ENCODE assay signal across 14 mouse cellular contexts in genomic region chr1:76053378-76054171, GRCm38 (mm10).
DNase-seq lines count a peak whose midpoint lies in the region; ATAC-seq and TF ChIP-seq lines count a peak whose summit lies in the region.
"Had no signal": no experiment of that assay in that cellular context is flagged by ENCODE, and none has a peak within 500 bp of the region (broad histone marks: within the 10 kb centered on the region; RNA-seq: fewer than 3 reads in every experiment).

No protein-coding gene starts in this region.

- no peaks in the 10 kb centered on the region for H3K27me3 ChIP-seq in kidney, postnatal 0 days (ENCODE audit: insufficient read depth, low read length)
- no peaks in the 10 kb centered on the region for H3K27me3 ChIP-seq in embryonic facial prominence, embryonic 14.5 days (replicated peaks; ENCODE audit: control insufficient read depth, insufficient read depth, low read length)
- H3K27me3 ChIP-seq in forebrain, embryonic 13.5 days = no peaks in the 10 kb centered on the region
- no peaks in the 10 kb centered on the region for H3K27me3 ChIP-seq in midbrain, embryonic 14.5 days (ENCODE audit: control insufficient read depth, insufficient read depth, low read length)
- H3K27me3 ChIP-seq: liver, embryonic 15.5 days had no signal

- H3K9me3 ChIP-seq in kidney, postnatal 0 days (replicated peaks; ENCODE audit: low read length) = no peaks in the 10 kb centered on the region
- 0 out of 2 replicates have a peak, but pooled peaks cover 3% of the 10 kb centered on the region for H3K9me3 ChIP-seq in embryonic facial prominence, embryonic 14.5 days (ENCODE audit: control insufficient read depth, low read length)
- H3K9me3 ChIP-seq in forebrain, embryonic 13.5 days (replicated peaks) = no peaks in the 10 kb centered on the region
- H3K9me3 ChIP-seq in midbrain, embryonic 14.5 days (ENCODE audit: control insufficient read depth, low read length) = no peaks in the 10 kb centered on the region
- H3K9me3 ChIP-seq: liver, embryonic 15.5 days had no signal

- H3K36me3 ChIP-seq in kidney, postnatal 0 days (ENCODE audit: insufficient read depth, low read length) = no peaks in the 10 kb centered on the region
- H3K36me3 ChIP-seq in embryonic facial prominence, embryonic 14.5 days (ENCODE audit: control insufficient read depth, insufficient read depth, low read length) = no peaks in the 10 kb centered on the region
- no peaks in the 10 kb centered on the region for H3K36me3 ChIP-seq in forebrain, embryonic 13.5 days (ENCODE audit: poor library complexity, severe bottlenecking)
- no peaks in the 10 kb centered on the region for H3K36me3 ChIP-seq in midbrain, embryonic 14.5 days (ENCODE audit: control insufficient read depth, insufficient read depth, low read length)
- H3K36me3 ChIP-seq: liver, embryonic 15.5 days had no signal

- H3K4me3 ChIP-seq in kidney, postnatal 0 days (replicated peaks; ENCODE audit: low read depth, low read length) = no peak overlapping the region
- H3K4me3 ChIP-seq in embryonic facial prominence, embryonic 14.5 days (ENCODE audit: low read depth, low read length) = no peak overlapping the region
- H3K4me3 ChIP-seq in forebrain, embryonic 13.5 days = no peak overlapping the region
- no peak overlapping the region for H3K4me3 ChIP-seq in midbrain, embryonic 14.5 days (replicated peaks; ENCODE audit: low read depth, low read length)
- H3K4me3 ChIP-seq: liver, embryonic 15.5 days had no signal

- H3K9ac ChIP-seq in kidney, postnatal 0 days (ENCODE audit: low read depth, low read length) = no peak overlapping the region
- no peak overlapping the region for H3K9ac ChIP-seq in embryonic facial prominence, embryonic 14.5 days (ENCODE audit: low read depth, low read length)
- H3K9ac ChIP-seq in forebrain, embryonic 13.5 days = no peak overlapping the region
- no peak overlapping the region for H3K9ac ChIP-seq in midbrain, embryonic 14.5 days (replicated peaks; ENCODE audit: low read length)
- H3K9ac ChIP-seq: liver, embryonic 15.5 days had no signal

- TF ChIP-seq CTCF in kidney, postnatal 0 days (IDR thresholded peaks at IDR 0.05; ENCODE audit: low read depth) = peak; percentile 21; the same call in 1 of the 2 replicates

- no peak overlapping the region for H3K27ac ChIP-seq in kidney, postnatal 0 days
- no peak overlapping the region for H3K27ac ChIP-seq in embryonic facial prominence, embryonic 14.5 days (replicated peaks; ENCODE audit: low read depth, low read length)
- H3K27ac ChIP-seq in forebrain, embryonic 13.5 days = no peak overlapping the region; the same call in 1 of the 2 replicates
- H3K27ac ChIP-seq in midbrain, embryonic 14.5 days (replicated peaks; ENCODE audit: low read depth, low read length) = no peak overlapping the region
- H3K27ac ChIP-seq: liver, embryonic 15.5 days had no signal

- no peaks in the 10 kb centered on the region for H3K4me1 ChIP-seq in kidney, postnatal 0 days (replicated peaks; ENCODE audit: insufficient read depth, low read length)
- H3K4me1 ChIP-seq in embryonic facial prominence, embryonic 14.5 days (ENCODE audit: control insufficient read depth, insufficient read depth, low read length) = peaks cover 16% of the 10 kb centered on the region
- peaks cover 9% of the 10 kb centered on the region for H3K4me1 ChIP-seq in forebrain, embryonic 13.5 days
- H3K4me1 ChIP-seq in midbrain, embryonic 14.5 days (ENCODE audit: control insufficient read depth, insufficient read depth, low read length) = no peaks in the 10 kb centered on the region
- H3K4me1 ChIP-seq: liver, embryonic 15.5 days had no signal

- 46% methylated on average over 10 of the region's 10 CpGs for WGBS in kidney, postnatal 0 days
- WGBS in embryonic facial prominence, embryonic 14.5 days = 63% methylated on average over 10 of the region's 10 CpGs
- WGBS in forebrain, embryonic 13.5 days = 36% methylated on average over 10 of the region's 10 CpGs
- WGBS in midbrain, embryonic 14.5 days = 32% methylated on average over 10 of the region's 10 CpGs

- no peak; the same call in 1 of the 2 replicates for ATAC-seq in kidney, postnatal 0 days (replicated peaks; ENCODE audit: low FRiP score, low read depth)
- ATAC-seq in embryonic facial prominence, embryonic 14.5 days (ENCODE audit: low read depth) = no peak
- ATAC-seq in forebrain, embryonic 13.5 days = peak; percentile 59; the same call in 1 of the 2 replicates
- no peak for ATAC-seq in midbrain, embryonic 14.5 days (ENCODE audit: low FRiP score, low TSS enrichment)
- ATAC-seq: lung, postnatal 0 days had no signal

- DNase-seq in kidney, postnatal 0 days (ENCODE audit: low spot score) = no peak
- DNase-seq in kidney, adult 18-20 months = no peak
- DNase-seq in embryonic facial prominence, embryonic 14.5 days (ENCODE audit: low spot score) = peak; percentile 45
- peak; percentile 26 for DNase-seq in midbrain, embryonic 14.5 days
- no peak for DNase-seq in adrenal gland, postnatal 25 days
- no peak for DNase-seq in thymus, postnatal 10 days (ENCODE audit: low spot score in 2 of 2)
- DNase-seq: cerebellum, adult 9-11 months; gastrocnemius, postnatal 14 days; kidney, postnatal 25 days; layer of hippocampus, adult 9-11 months; thymus, postnatal 4 days had no signal

- no peak overlapping the region for H3K4me2 ChIP-seq in kidney, postnatal 0 days (ENCODE audit: low read length)
- no peak overlapping the region for H3K4me2 ChIP-seq in embryonic facial prominence, embryonic 14.5 days (ENCODE audit: low read depth, low read length)
- no peak overlapping the region; the same call in 1 of the 2 replicates for H3K4me2 ChIP-seq in forebrain, embryonic 13.5 days
- H3K4me2 ChIP-seq in midbrain, embryonic 14.5 days (ENCODE audit: low read length) = no peak overlapping the region
- H3K4me2 ChIP-seq: liver, embryonic 15.5 days had no signal

Comparison
In these comparisons a context has a peak if more than half of its experiments do, and no peak if none do; other contexts are left out.
1. DNase-seq: peak in embryonic facial prominence, embryonic 14.5 days (single experiment) and midbrain, embryonic 14.5 days (single experiment); none in kidney, postnatal 0 days (single experiment), kidney, adult 18-20 months (single experiment), adrenal gland, postnatal 25 days (single experiment) and thymus, postnatal 10 days (0 of 2).